Mouse (Mus musculus): ENCODE data around the gene Wdr93. TPM values are rescaled to one million over a fixed set of nuclear protein-coding genes. Genes with fewer than 3 reads are reported as not detected.

Gene Wdr93
- total and polyA plus RNA-seq, 3 experiments, result 0.75 to 1.3 (median 1.2) TPM

DNA sequence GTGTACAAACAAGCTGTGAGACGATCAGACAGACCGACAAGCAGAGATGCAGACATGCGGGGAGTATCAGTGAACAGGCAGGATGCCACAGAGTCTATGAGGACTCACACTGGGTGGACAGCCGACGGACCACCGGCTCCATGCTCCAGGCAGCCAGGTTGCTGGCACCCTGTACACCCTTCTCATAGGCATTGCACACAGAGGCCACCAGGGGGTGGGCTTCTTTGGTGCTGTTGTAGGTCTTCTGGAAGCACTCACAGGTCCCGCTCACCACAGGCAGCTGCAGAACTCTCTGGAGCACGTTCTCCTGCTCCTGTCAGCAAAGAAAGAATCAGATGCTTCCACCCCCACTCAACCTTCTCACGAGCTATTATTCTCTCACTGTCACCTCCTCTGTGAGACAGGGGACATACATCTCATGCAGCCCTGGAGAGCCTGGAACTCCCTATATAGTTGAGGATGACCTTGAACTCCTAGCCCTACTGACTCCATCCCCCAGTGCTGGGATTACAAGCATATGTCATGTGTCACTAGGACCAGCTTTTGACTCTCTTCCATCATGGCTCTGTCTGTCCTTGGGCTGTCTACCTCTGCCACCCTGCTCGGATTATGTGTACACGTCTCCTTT, 13.1 kb upstream of the Wdr93 start:
- TF ChIP-seq CTCF (conservative IDR thresholded peaks at IDR 0.05 in 1 of 2, IDR thresholded peaks at IDR 0.05 in 1 of 2; ENCODE audit: low read depth in 2 of 2, low read length in 2 of 2) (peak in 1 of 2 experiments; percentile 49; a peak in 1 of 4 replicates), PAX5 (IDR thresholded peaks at IDR 0.05; ENCODE audit: low read length) (no peak), IRF4 (IDR thresholded peaks at IDR 0.05; ENCODE audit: low read depth, low read length) (no peak)
- no peak overlapping the region for H3K4me3 ChIP-seq (replicated peaks in 1 of 3; ENCODE audit: low read depth in 2 of 3, low read length in 2 of 3, poor library complexity in 1 of 3)
- no peak overlapping the region for H3K9ac ChIP-seq (ENCODE audit: insufficient read depth, low read depth)
- H3K79me2 ChIP-seq (replicated peaks; ENCODE audit: control insufficient read depth, extremely low read depth, insufficient read depth, poor library complexity, severe bottlenecking), result no peaks in the 10 kb centered on the region
- H3K4me1 ChIP-seq (ENCODE audit: control insufficient read depth in 1 of 2, insufficient read depth in 2 of 2), result peaks cover 4 to 13% of the 10 kb centered on the region in 2 experiments; a peak in 2 of 4 replicates
- peaks cover 23% of the 10 kb centered on the region for H3K27me3 ChIP-seq (replicated peaks)
- H3K9me3 ChIP-seq (replicated peaks; ENCODE audit: low read length), result no peaks in the 10 kb centered on the region
- no peak overlapping the region for H3K27ac ChIP-seq (ENCODE audit: insufficient read depth, low read depth)
- H3K36me3 ChIP-seq (replicated peaks in 1 of 2; ENCODE audit: control insufficient read depth in 1 of 2, insufficient read depth in 1 of 2, low read length in 1 of 2), result peaks cover 0 to 5% of the 10 kb centered on the region in 2 experiments
- peak overlapping the region; percentile 5; the same call in 1 of the 2 replicates for H3K4me2 ChIP-seq (ENCODE audit: insufficient read depth, low read depth, poor library complexity, severe bottlenecking)
- DNase-seq (ENCODE audit: extremely low read depth), result peak; percentile 42
- in situ Hi-C loops (cut with MboI; ENCODE audit: low pct_ligation_motif_present, low pct_unique_long_range_greater_than_20kb, low sequenced_read_pairs), result loop anchor here (5.0 to 10.0 kb wide), 2 partner anchors 68 to 235 kb away; partner anchors contain the start of gene Ticrr
- dilution Hi-C loops (cut with MboI; ENCODE audit: extremely low pct_ligation_motif_present, extremely low pct_unique_long_range_greater_than_20kb, low sequenced_read_pairs), result no loop called here

DNA sequence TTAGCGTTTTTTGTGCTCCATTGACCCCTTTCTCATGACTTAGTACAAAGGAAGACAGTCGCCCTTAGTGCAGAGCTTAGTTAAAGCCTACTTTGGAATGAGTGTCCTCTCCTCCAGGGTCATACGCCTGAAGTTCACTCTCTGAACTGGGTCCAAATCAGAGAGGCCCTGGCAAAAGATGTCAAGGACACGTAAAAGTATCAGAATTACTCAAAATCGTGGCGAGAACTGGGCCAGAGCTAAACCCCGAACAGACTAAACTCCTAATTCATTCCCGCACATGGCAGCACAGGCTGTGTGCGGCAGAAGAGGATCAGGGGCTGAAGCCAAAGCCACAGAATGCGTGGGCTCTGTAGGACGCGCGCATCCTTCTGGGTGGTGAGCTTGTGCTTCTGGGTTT, 11.5 kb upstream of the Wdr93 start:
- peaks cover 0 to 18% of the 10 kb centered on the region in 2 experiments for H3K36me3 ChIP-seq (replicated peaks in 1 of 2; ENCODE audit: control insufficient read depth in 1 of 2, insufficient read depth in 1 of 2, low read length in 1 of 2)
- H3K27ac ChIP-seq (ENCODE audit: insufficient read depth, low read depth), result no peak overlapping the region
- no peak overlapping the region for H3K4me3 ChIP-seq (replicated peaks in 1 of 3; ENCODE audit: low read depth in 2 of 3, low read length in 2 of 3, poor library complexity in 1 of 3)
- peaks cover 4 to 13% of the 10 kb centered on the region in 2 experiments; a peak in 2 of 4 replicates for H3K4me1 ChIP-seq (ENCODE audit: control insufficient read depth in 1 of 2, insufficient read depth in 2 of 2)
- H3K27me3 ChIP-seq (replicated peaks), result peaks cover 9% of the 10 kb centered on the region
- in situ Hi-C loops (cut with MboI; ENCODE audit: low pct_ligation_motif_present, low pct_unique_long_range_greater_than_20kb, low sequenced_read_pairs), result no loop called here
- no peak overlapping the region for H3K9ac ChIP-seq (ENCODE audit: insufficient read depth, low read depth)
- TF ChIP-seq MAX (IDR thresholded peaks at IDR 0.05; ENCODE audit: low read length), result no peak
- no peak for TF ChIP-seq ZC3H11A (IDR thresholded peaks at IDR 0.05; ENCODE audit: low read depth, low read length)
- no peak for TF ChIP-seq JUN (IDR thresholded peaks at IDR 0.05; ENCODE audit: insufficient read depth, low read depth, low read length)
- TF ChIP-seq KAT2A (IDR thresholded peaks at IDR 0.05; ENCODE audit: insufficient replicate concordance, low read length), result no peak
- dilution Hi-C loops (cut with MboI; ENCODE audit: extremely low pct_ligation_motif_present, extremely low pct_unique_long_range_greater_than_20kb, low sequenced_read_pairs), result no loop called here
- DNase-seq (ENCODE audit: extremely low read depth), result no peak
- H3K4me2 ChIP-seq (ENCODE audit: insufficient read depth, low read depth, poor library complexity, severe bottlenecking), result no peak overlapping the region
- H3K9me3 ChIP-seq (replicated peaks; ENCODE audit: low read length), result no peaks in the 10 kb centered on the region
- no peaks in the 10 kb centered on the region for H3K79me2 ChIP-seq (replicated peaks; ENCODE audit: control insufficient read depth, extremely low read depth, insufficient read depth, poor library complexity, severe bottlenecking)

GRCm38 (mm10) chr7:79732622-79733021, 10.3 kb upstream of the Wdr93 start, which contains the start of gene Plin1:
Gene Plin1 (minus strand): TSS chr7:79732903.
- H3K4me2 ChIP-seq (ENCODE audit: insufficient read depth, low read depth, poor library complexity, severe bottlenecking), result no peak within 1 kb of the TSS

More at GRCm38 (mm10) chr7:79732622-79733021, 10.3 kb upstream of the Wdr93 start, which contains the start of gene Plin1:
- TF ChIP-seq E2F4 (IDR thresholded peaks at IDR 0.05; ENCODE audit: insufficient replicate concordance, low read depth, low read length) (no peak), ZMIZ1 (IDR thresholded peaks at IDR 0.05; ENCODE audit: low read depth, low read length) (no peak), RAD21 (IDR thresholded peaks at IDR 0.05; ENCODE audit: low read depth, low read length) (no peak), CTCF (conservative IDR thresholded peaks at IDR 0.05 in 1 of 2, IDR thresholded peaks at IDR 0.05 in 1 of 2; ENCODE audit: low read depth in 2 of 2, low read length in 2 of 2) (no peak), ZC3H11A (IDR thresholded peaks at IDR 0.05; ENCODE audit: low read depth, low read length) (no peak), TBP (conservative IDR thresholded peaks at IDR 0.05; ENCODE audit: low read depth, low read length) (no peak), CHD1 (IDR thresholded peaks at IDR 0.05; ENCODE audit: low read depth, low read length) (no peak), SMC3 (IDR thresholded peaks at IDR 0.05; ENCODE audit: low read depth, low read length) (no peak), NRF1 (IDR thresholded peaks at IDR 0.05; ENCODE audit: low read depth, low read length) (no peak), HCFC1 (IDR thresholded peaks at IDR 0.05; ENCODE audit: low read depth, low read length) (no peak)
- peaks cover 7% of the 10 kb centered on the region for H3K27me3 ChIP-seq (replicated peaks)
- peaks cover 4 to 13% of the 10 kb centered on the region in 2 experiments; a peak in 2 of 4 replicates for H3K4me1 ChIP-seq (ENCODE audit: control insufficient read depth in 1 of 2, insufficient read depth in 2 of 2)
- no peak within 1 kb of the TSS for H3K27ac ChIP-seq (ENCODE audit: insufficient read depth, low read depth)
- no peak within 1 kb of the TSS for H3K9ac ChIP-seq (ENCODE audit: insufficient read depth, low read depth)
- in situ Hi-C loops (cut with MboI; ENCODE audit: low pct_ligation_motif_present, low pct_unique_long_range_greater_than_20kb, low sequenced_read_pairs), result no loop called here
- H3K9me3 ChIP-seq (replicated peaks; ENCODE audit: low read length), result no peaks in the 10 kb centered on the region
- dilution Hi-C loops (cut with MboI; ENCODE audit: extremely low pct_ligation_motif_present, extremely low pct_unique_long_range_greater_than_20kb, low sequenced_read_pairs), result no loop called here
- no peaks in the 10 kb centered on the region for H3K79me2 ChIP-seq (replicated peaks; ENCODE audit: control insufficient read depth, extremely low read depth, insufficient read depth, poor library complexity, severe bottlenecking)
- peaks cover 6 to 29% of the 10 kb centered on the region in 2 experiments for H3K36me3 ChIP-seq (replicated peaks in 1 of 2; ENCODE audit: control insufficient read depth in 1 of 2, insufficient read depth in 1 of 2, low read length in 1 of 2)
- no peak within 1 kb of the TSS for H3K4me3 ChIP-seq (replicated peaks in 1 of 3; ENCODE audit: low read depth in 2 of 3, low read length in 2 of 3, poor library complexity in 1 of 3)
- no peak for DNase-seq (ENCODE audit: extremely low read depth)
